Comparison of ENCODE assay signal across 7 mouse cellular contexts in genomic region chr17:28328366-28328928, GRCm38 (mm10). TPM values are rescaled to one million over a fixed set of nuclear protein-coding genes. Genes with fewer than 3 reads are reported as not detected.
DNase-seq lines count a peak whose midpoint lies in the region; ATAC-seq lines count a peak whose summit lies in the region.

Rpl10a (plus strand) TSS chr17:28328471.

- peak; percentile 81 for ATAC-seq in embryonic facial prominence, embryonic 11.5 days (replicated peaks; ENCODE audit: insufficient number of reproducible peaks, low FRiP score, low TSS enrichment, low read depth)
- ATAC-seq in limb, embryonic 11.5 days (ENCODE audit: insufficient number of reproducible peaks, low FRiP score, low TSS enrichment, low read depth): peak; percentile 80
- peak; percentile 91 for ATAC-seq in midbrain, embryonic 14.5 days (ENCODE audit: low FRiP score, low TSS enrichment)

- WGBS in embryonic facial prominence, embryonic 11.5 days: under 1% methylated on average over 66 of the region's 67 CpGs
- WGBS in limb, embryonic 11.5 days: under 1% methylated on average over 67 of the region's 67 CpGs
- under 1% methylated on average over 67 of the region's 67 CpGs for WGBS in midbrain, embryonic 14.5 days

- H3K9ac ChIP-seq in embryonic facial prominence, embryonic 11.5 days (replicated peaks; ENCODE audit: low read length): peak within 1 kb of the TSS; percentile 91
- peak within 1 kb of the TSS; percentile 99 for H3K9ac ChIP-seq in limb, embryonic 11.5 days (ENCODE audit: low read length)
- H3K9ac ChIP-seq in midbrain, embryonic 14.5 days (replicated peaks; ENCODE audit: low read length): peak within 1 kb of the TSS; percentile 94

- H3K9me3 ChIP-seq in embryonic facial prominence, embryonic 11.5 days (replicated peaks; ENCODE audit: control insufficient read depth, low read length): no peaks in the 10 kb centered on the region
- no peaks in the 10 kb centered on the region for H3K9me3 ChIP-seq in limb, embryonic 11.5 days (ENCODE audit: control insufficient read depth, low read length)
- no peaks in the 10 kb centered on the region for H3K9me3 ChIP-seq in midbrain, embryonic 14.5 days (ENCODE audit: control insufficient read depth, low read length)

- peak within 1 kb of the TSS; percentile 94 for H3K27ac ChIP-seq in embryonic facial prominence, embryonic 11.5 days (replicated peaks; ENCODE audit: low read depth, low read length)
- peak within 1 kb of the TSS; percentile 95 for H3K27ac ChIP-seq in limb, embryonic 11.5 days (replicated peaks; ENCODE audit: low read depth, low read length)
- peak within 1 kb of the TSS; percentile 95 for H3K27ac ChIP-seq in midbrain, embryonic 14.5 days (replicated peaks; ENCODE audit: low read depth, low read length)

- H3K27me3 ChIP-seq in embryonic facial prominence, embryonic 11.5 days (ENCODE audit: control insufficient read depth, insufficient read depth, low read length): no peaks in the 10 kb centered on the region
- H3K27me3 ChIP-seq in limb, embryonic 11.5 days (ENCODE audit: control insufficient read depth, insufficient read depth, low read length): no peaks in the 10 kb centered on the region
- H3K27me3 ChIP-seq in midbrain, embryonic 14.5 days (ENCODE audit: control insufficient read depth, insufficient read depth, low read length): no peaks in the 10 kb centered on the region

- peaks cover 10% of the 10 kb centered on the region for H3K4me1 ChIP-seq in embryonic facial prominence, embryonic 11.5 days (ENCODE audit: control insufficient read depth, insufficient read depth, low read length)
- peaks cover 39% of the 10 kb centered on the region for H3K4me1 ChIP-seq in limb, embryonic 11.5 days (ENCODE audit: control insufficient read depth, insufficient read depth, low read length)
- H3K4me1 ChIP-seq in midbrain, embryonic 14.5 days (ENCODE audit: control insufficient read depth, insufficient read depth, low read length): peaks cover 15% of the 10 kb centered on the region

- peak within 1 kb of the TSS; percentile 62 for H3K4me2 ChIP-seq in embryonic facial prominence, embryonic 11.5 days (ENCODE audit: low read depth, low read length)
- H3K4me2 ChIP-seq in limb, embryonic 11.5 days (ENCODE audit: low read depth, severe bottlenecking): peak within 1 kb of the TSS; percentile 75
- peak within 1 kb of the TSS; percentile 92 for H3K4me2 ChIP-seq in midbrain, embryonic 14.5 days (ENCODE audit: low read length)

- H3K36me3 ChIP-seq in embryonic facial prominence, embryonic 11.5 days (replicated peaks; ENCODE audit: control insufficient read depth, insufficient read depth, low read depth, low read length): peaks cover 2% of the 10 kb centered on the region; the same call in 1 of the 2 replicates
- peaks cover 17% of the 10 kb centered on the region for H3K36me3 ChIP-seq in limb, embryonic 11.5 days (ENCODE audit: control insufficient read depth, insufficient read depth, low read length)
- H3K36me3 ChIP-seq in midbrain, embryonic 14.5 days (ENCODE audit: control insufficient read depth, insufficient read depth, low read length): peaks cover 39% of the 10 kb centered on the region

- DNase-seq in adrenal gland, postnatal 14 days: peak; percentile 98
- peak; percentile 98 for DNase-seq in embryonic facial prominence, embryonic 11.5 days (ENCODE audit: low spot score)
- peak; percentile 99 for DNase-seq in heart, adult 11 months
- DNase-seq in kidney, adult 18-20 months: peak; percentile 99
- peak; percentile 99 for DNase-seq in limb, embryonic 11.5 days (ENCODE audit: low spot score)
- DNase-seq in midbrain, embryonic 14.5 days: peak; percentile 99
- DNase-seq in spleen, adult 18-20 months: peak; percentile 94 to 97

- peak within 1 kb of the TSS; percentile 94 for H3K4me3 ChIP-seq in embryonic facial prominence, embryonic 11.5 days (ENCODE audit: low read depth, low read length)
- peak within 1 kb of the TSS; percentile 97 for H3K4me3 ChIP-seq in limb, embryonic 11.5 days (ENCODE audit: low read depth, low read length)
- H3K4me3 ChIP-seq in midbrain, embryonic 14.5 days (replicated peaks; ENCODE audit: low read depth, low read length): peak within 1 kb of the TSS; percentile 77

RNA-seq across cellular contexts. Expression of gene Rpl10a, which starts in this region (rescaled TPM):
- 814 and 958 TPM in 2 replicates for total RNA-seq in adrenal gland, postnatal 14 days (2021)
- polyA plus RNA-seq in embryonic facial prominence, embryonic 11.5 days (2014; fragmentation: Nextera tagmentation; extraction: Ambion mirVana): 562 and 613 TPM in 2 replicates
- polyA plus RNA-seq in limb, embryonic 11.5 days (2014; fragmentation: Nextera tagmentation; extraction: Ambion mirVana): 616 TPM in 2 replicates
- 401 and 423 TPM in 2 replicates for polyA plus RNA-seq in midbrain, embryonic 14.5 days (2014; fragmentation: Nextera tagmentation; extraction: Ambion mirVana)

Comparison
In these comparisons a context has a peak if more than half of its experiments do, and no peak if none do; other contexts are left out.
1. Peak in every context shown above with its lines: DNase-seq, ATAC-seq, H3K4me3 ChIP-seq and H3K27ac ChIP-seq.